Mouse (Mus musculus) liver, embryonic 14.5 days (tissue): ENCODE measurements around the gene Tbc1d22b. TPM values are rescaled to one million over a fixed set of nuclear protein-coding genes. Genes with fewer than 3 reads are reported as not detected.

Experiments used
- ATAC-seq: fragments of 200-750 bp; cut with Nextera tagmentation; 2 replicates; pipeline ENCODE4 v1.8.0; 2017; ENCODE audit warnings: moderate number of reproducible peaks, mild to moderate bottlenecking, moderate library complexity; ENCODE audit not compliant: insufficient read depth
- DNase-seq, 3 experiments: peaks; one replicate each; pipeline ENCODE4 v3.0.0-alpha.2; 2012 to 2013; ENCODE audit warnings: low read depth in 3 of 3, low spot score in 3 of 3
- H3K27ac ChIP-seq: fragments of 300-500 bp; sonication (generic); 2 replicates; pipeline ENCODE4 v1.5.1; 2014; ENCODE audit warnings: moderate library complexity, mild to moderate bottlenecking, control low read depth, inconsistent platforms
- H3K27me3 ChIP-seq: fragments of 300-500 bp; sonication (generic); 2 replicates; pipeline ENCODE4 v1.6.1; 2014; ENCODE audit warnings: mild to moderate bottlenecking, low read length, moderate library complexity; ENCODE audit not compliant: control insufficient read depth, insufficient read depth
- H3K36me3 ChIP-seq: fragments of 300-500 bp; sonication (generic); replicated peaks from 2 replicates; pipeline ENCODE4 v1.6.1; 2014; ENCODE audit warnings: low read depth; ENCODE audit not compliant: control insufficient read depth, insufficient read depth
- H3K4me1 ChIP-seq, 2 experiments: fragments of 200-500 bp in 1 of 2; fragments of 300-500 bp in 1 of 2; sonication (generic) in 1 of 2; replicated peaks; 2 replicates each; pipeline ENCODE4 v1.6.1; 2012 to 2014; ENCODE audit warnings: antibody characterized with exemption in 1 of 2, inconsistent platforms in 1 of 2, low read length in 1 of 2; ENCODE audit not compliant: control insufficient read depth in 2 of 2, insufficient read depth in 2 of 2
- H3K4me2 ChIP-seq: fragments of 300-500 bp; sonication (generic); 2 replicates; pipeline ENCODE4 v1.6.1; 2014; ENCODE audit warnings: low read depth, mild to moderate bottlenecking, control low read depth, moderate library complexity
- H3K4me3 ChIP-seq, 2 experiments: fragments of 200-500 bp in 1 of 2; fragments of 300-500 bp in 1 of 2; sonication (generic) in 1 of 2; 2 replicates each; pipeline ENCODE4 v1.5.1; 2012 to 2014; ENCODE audit warnings: low read depth in 2 of 2, low read length in 2 of 2, mild to moderate bottlenecking in 2 of 2, control low read depth in 1 of 2, inconsistent platforms in 1 of 2, moderate library complexity in 1 of 2; ENCODE audit not compliant: insufficient read depth in 1 of 2
- H3K9ac ChIP-seq: fragments of 300-500 bp; sonication (generic); replicated peaks from 2 replicates; pipeline ENCODE4 v1.6.1; 2014; ENCODE audit warnings: mild to moderate bottlenecking, control low read depth, moderate library complexity
- H3K9me3 ChIP-seq: fragments of 300-500 bp; sonication (generic); 2 replicates; pipeline ENCODE4 v1.6.1; 2016; ENCODE audit warnings: low read length, mixed read lengths; ENCODE audit not compliant: control insufficient read depth
- CTCF ChIP-seq: IDR thresholded peaks from 2 replicates; pipeline ENCODE4 v1.5.1; 2016; ENCODE audit warnings: antibody characterized with exemption, low read depth, control low read depth
- EP300 ChIP-seq: IDR thresholded peaks from 2 replicates; pipeline ENCODE4 v1.6.1; 2016; ENCODE audit warnings: antibody characterized with exemption, low read depth
- WGBS: fragments of 180-500 bp; shearing (Covaris S2); extraction: QIAGEN DNeasy Blood & Tissue Kit; methylation state at CpG from one replicate; pipeline ENCODE4 v1.1.7; 2014; ENCODE audit not compliant: insufficient replicate concordance; 5-methylcytosine and 5-hydroxymethylcytosine counted together
- polyA plus RNA-seq, 2 experiments: library from polyadenylated mRNA; depleted of rRNA in 1 of 2; stranded (reverse) in 1 of 2; unstranded in 1 of 2; fragments of >200 nt; fragmentation: Nextera tagmentation in 1 of 2; extraction: Ambion mirVana in 1 of 2; gene quantifications; 2 replicates each; pipeline versions ENCODE4 v1.2.1 to v1.2.3; 2012 to 2014

The Tbc1d22b gene
- polyA plus RNA-seq (2012; rRNA removed), result 3.3 and 3.6 TPM in 2 replicates
- 2.3 and 2.9 TPM in 2 replicates for polyA plus RNA-seq (2014; fragmentation: Nextera tagmentation; extraction: Ambion mirVana)

- H3K4me3 ChIP-seq, result peak within 1 kb of the TSS; percentile 77 to 82
- no peaks in the 10 kb centered on the region for H3K27me3 ChIP-seq
- WGBS, result under 1% methylated on average over 44 of the region's 44 CpGs
- TF ChIP-seq EP300 (no peak), CTCF (peak; percentile 14; the same call in 1 of the 2 replicates)
- H3K27ac ChIP-seq, result no peak within 1 kb of the TSS
- H3K36me3 ChIP-seq, result no peaks in the 10 kb centered on the region
- H3K9me3 ChIP-seq, result no peaks in the 10 kb centered on the region
- peak within 1 kb of the TSS; percentile 76 for H3K4me2 ChIP-seq
- peaks cover 15% of the 10 kb centered on the region in 2 experiments for H3K4me1 ChIP-seq
- peak; percentile 89 for DNase-seq
- peak within 1 kb of the TSS; percentile 82 for H3K9ac ChIP-seq
- ATAC-seq, result peak; percentile 98
These were observed at the start of gene Tbc1d22b, which contains the start of gene Gm17657 for GRCm38 (mm10) chr17:29549543-29550428. TSS of gene Tbc1d22b (plus strand) at chr17:29549785. TSS of gene Gm17657 (minus strand) at chr17:29549638.

DNA sequence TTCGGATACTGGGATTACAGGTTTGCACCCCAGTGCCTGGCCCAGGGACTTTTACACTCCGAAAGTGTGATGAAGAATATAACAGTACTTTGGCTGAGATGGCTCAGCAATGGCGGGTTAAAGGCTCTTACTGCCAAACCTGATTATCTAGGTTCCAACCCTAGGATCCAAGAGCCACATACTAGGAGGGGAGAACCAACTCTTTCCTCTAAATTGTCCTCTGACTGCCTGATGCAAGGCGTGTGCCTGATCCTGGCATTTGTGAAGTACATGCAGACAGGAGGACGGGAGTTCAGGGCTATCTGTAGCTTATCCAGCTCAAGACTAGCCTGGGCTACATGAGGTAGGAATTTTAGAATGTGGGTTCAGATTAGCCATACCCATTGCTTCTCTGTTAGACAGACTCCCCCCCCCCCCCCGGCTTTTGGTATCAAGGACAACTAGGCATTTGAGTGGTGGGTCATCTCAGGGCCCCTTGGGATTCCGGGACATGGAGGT is 49.3 kb upstream of the Tbc1d22b start:
- peak overlapping the region; percentile 72 for H3K4me2 ChIP-seq
- DNase-seq (no peak), ATAC-seq (peak; percentile 45)
- H3K4me3 ChIP-seq, result peak overlapping the region; percentile 15 to 24
- 16% methylated on average over 7 of the region's 7 CpGs for WGBS
- H3K9me3 ChIP-seq, result no peaks in the 10 kb centered on the region; the same call in 1 of the 2 replicates
- H3K9ac ChIP-seq, result peak overlapping the region; percentile 62
- peaks cover 12% of the 10 kb centered on the region for H3K36me3 ChIP-seq
- no peaks in the 10 kb centered on the region for H3K27me3 ChIP-seq
- no peak for TF ChIP-seq EP300
- TF ChIP-seq CTCF, result no peak
- peak overlapping the region; percentile 95 for H3K27ac ChIP-seq
- H3K4me1 ChIP-seq, result peaks cover 66 to 75% of the 10 kb centered on the region in 2 experiments

- TF ChIP-seq EP300 (peak; percentile 92), CTCF (peak; percentile 59)
- DNase-seq (peak; percentile 86 to 92 (median 89)), ATAC-seq (peak; percentile 88)
- peak overlapping the region; percentile 95 for H3K27ac ChIP-seq
- peaks cover 66 to 81% of the 10 kb centered on the region in 2 experiments for H3K4me1 ChIP-seq
- 12% methylated on average over 17 of the region's 17 CpGs for WGBS
- no peaks in the 10 kb centered on the region; the same call in 1 of the 2 replicates for H3K9me3 ChIP-seq
- peak overlapping the region; percentile 72 for H3K4me2 ChIP-seq
- H3K4me3 ChIP-seq, result peak overlapping the region; percentile 15 to 24; a peak in 2 of 4 replicates
- H3K27me3 ChIP-seq, result no peaks in the 10 kb centered on the region
- H3K36me3 ChIP-seq, result peaks cover 8% of the 10 kb centered on the region
- H3K9ac ChIP-seq, result peak overlapping the region; percentile 74
These were observed 48.6 kb upstream of the Tbc1d22b start for GRCm38 (mm10) chr17:29500802-29501469.

GRCm38 (mm10) chr17:29502005-29502668 is 47.4 kb upstream of the Tbc1d22b start:
- Histone ChIP-seq H3K4me1 (peaks cover 61 to 72% of the 10 kb centered on the region in 2 experiments), H3K27ac (peak overlapping the region; percentile 95), H3K4me3 (peak overlapping the region in 1 of 2 experiments; percentile 16; a peak in 1 of 4 replicates), H3K36me3 (no peaks in the 10 kb centered on the region), H3K27me3 (no peaks in the 10 kb centered on the region), H3K9me3 (no peaks in the 10 kb centered on the region; the same call in 1 of the 2 replicates), H3K4me2 (peak overlapping the region; percentile 68), H3K9ac (peak overlapping the region; percentile 74)
- WGBS, result 37% methylated on average over 7 of the region's 7 CpGs
- TF ChIP-seq CTCF (no peak), EP300 (peak; percentile 54; the same call in 1 of the 2 replicates)
- ATAC-seq (no peak), DNase-seq (no peak)
